Mouse (Mus musculus) cerebral cortex, adult 2 months (tissue): ENCODE data around the gene Gm13285.

Experiments used
- WGBS: fragments of 180-500 bp; shearing (Covaris S2); methylation state at CpG from one replicate; pipeline ENCODE4 v1.1.7; 2018; 5-methylcytosine and 5-hydroxymethylcytosine counted together

Gm13285 gene

DNA sequence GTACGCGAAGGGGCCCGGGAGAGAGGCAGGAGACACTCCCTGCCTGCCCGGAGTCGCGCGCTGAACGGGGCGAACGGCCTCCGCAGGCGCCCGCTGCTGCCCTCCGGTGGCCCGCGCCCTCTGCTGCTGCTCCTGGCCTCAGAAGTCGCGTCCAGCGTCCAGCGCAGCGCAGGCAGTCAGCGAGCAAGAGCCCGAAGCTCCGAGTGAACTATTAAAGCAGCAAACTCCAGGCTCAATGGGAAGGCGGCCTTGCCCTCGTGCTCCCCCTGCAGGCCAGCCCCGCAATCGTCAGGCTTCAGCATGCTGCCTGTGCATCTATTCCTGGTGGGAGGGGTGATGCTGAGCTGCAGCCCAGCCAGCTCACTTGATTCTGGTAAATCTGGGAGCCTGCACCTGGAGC lies 2.4 kb upstream of the Gm13285 start, which contains the start of gene Gm13279:
Gm13279 (plus strand) TSS at position 301 of the 400 bp plus-strand sequence.
- WGBS: no CpG with 5 or more reads among the region's 28 CpGs

- WGBS: no CpG with 5 or more reads among the region's 29 CpGs
These were observed 3.5 kb downstream of the Gm13285 start, which contains the start of gene Gm13287 for GRCm38 (mm10) chr4:88802954-88803353. TSS of gene Gm13287 (plus strand) at chr4:88803254.

DNA sequence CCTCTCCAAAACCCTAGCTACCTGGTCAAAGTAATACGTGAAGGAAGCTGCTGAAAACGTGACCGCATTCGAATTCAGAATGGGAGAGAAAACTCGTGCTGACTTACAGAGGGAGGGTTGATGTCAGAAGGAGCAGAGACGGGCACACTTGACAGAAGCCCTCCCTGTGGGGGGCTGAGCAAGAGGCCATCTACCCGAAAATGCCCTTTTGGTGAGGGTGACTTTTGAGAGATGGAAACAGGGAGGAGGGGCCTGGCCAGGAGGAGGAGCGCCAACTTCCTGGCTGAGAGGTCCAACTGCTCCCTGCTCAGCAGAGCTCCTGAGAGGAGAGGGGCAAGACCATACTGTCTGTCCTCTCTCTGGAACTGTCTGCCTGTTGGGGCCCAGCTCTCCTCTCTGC lies 5.8 kb downstream of the Gm13285 start, which contains the start of gene Gm13288:
Gm13288 (plus strand) TSS at position 301 of the 400 bp plus-strand sequence.
- no CpG with 5 or more reads among the region's 8 CpGs for WGBS

GRCm38 (mm10) chr4:88805761-88806160 lies 6.3 kb downstream of the Gm13285 start:
- 0% methylated on average over 13 of the region's 34 CpGs for WGBS

DNA sequence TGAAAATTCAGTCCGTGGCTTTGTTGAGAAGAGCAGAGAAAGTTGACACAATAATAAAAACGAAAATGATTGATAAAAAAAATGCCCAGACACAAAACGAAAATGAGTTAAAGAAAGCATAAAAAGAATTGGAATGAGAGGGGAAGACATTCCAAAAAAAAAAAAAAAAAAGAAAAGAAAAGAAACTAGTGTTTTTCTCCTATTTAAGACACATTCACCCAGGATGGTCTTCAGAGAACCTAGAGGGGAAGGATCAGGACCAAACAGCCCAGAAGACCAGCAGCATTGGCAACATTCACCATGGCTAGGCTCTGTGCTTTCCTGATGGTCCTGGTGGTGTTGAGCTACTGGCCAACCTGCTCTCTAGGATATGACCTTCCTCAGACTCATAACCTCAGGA lies 16.5 kb downstream of the Gm13285 start, which contains the start of gene Ifna7:
Ifna7 (plus strand) TSS at position 301 of the 400 bp plus-strand sequence.
- WGBS: 64% methylated on average over 3 of the region's 3 CpGs

- 90% methylated on average over 1 of the region's 1 CpGs for WGBS
These were observed 20.2 kb downstream of the Gm13285 start, which contains the start of gene Ifna11 for GRCm38 (mm10) chr4:88819659-88820058. TSS of gene Ifna11 (plus strand) at chr4:88819959.

GRCm38 (mm10) chr4:88822995-88823394 lies 23.5 kb downstream of the Gm13285 start:
- WGBS: 21% methylated on average over 4 of the region's 4 CpGs

DNA sequence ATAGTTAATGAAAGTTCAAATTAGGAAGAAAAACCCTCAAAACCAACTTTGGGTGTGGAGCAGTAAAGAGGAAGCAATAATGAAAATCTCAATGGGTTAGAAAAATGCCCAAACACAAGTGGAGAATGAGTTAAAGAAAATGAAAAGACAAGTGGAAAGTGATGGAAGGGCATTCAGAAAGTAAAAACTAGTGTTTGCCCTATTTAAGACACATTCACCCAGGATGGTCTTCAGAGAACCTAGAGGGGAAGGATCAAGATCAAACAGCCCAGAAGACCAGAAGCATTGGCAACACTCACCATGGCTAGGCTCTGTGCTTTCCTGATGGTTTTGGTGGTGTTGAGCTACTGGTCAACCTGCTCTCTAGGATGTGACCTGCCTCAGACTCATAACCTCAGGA lies 27.7 kb downstream of the Gm13285 start, which contains the start of gene Ifna6:
Ifna6 (plus strand) TSS at position 301 of the 400 bp plus-strand sequence.

DNA sequence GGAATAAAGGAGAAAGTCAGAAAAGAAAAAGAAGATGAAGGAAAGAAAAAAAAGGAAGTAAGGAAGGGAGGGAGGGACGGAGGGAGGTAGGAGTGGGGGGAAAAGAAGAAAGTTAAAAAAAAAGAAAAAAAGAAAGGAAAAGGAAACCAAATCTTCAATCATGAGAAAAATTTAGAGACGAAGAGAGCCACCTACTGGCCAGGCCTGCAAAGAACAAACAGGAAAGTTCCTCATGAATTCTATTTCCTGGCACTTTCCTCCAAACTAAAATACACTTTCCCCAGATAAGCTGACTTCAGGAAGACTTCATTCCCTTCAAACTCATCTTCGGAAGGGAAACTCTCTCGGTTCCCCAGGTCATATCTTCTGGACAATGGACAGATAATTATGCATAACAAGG lies 31.1 kb downstream of the Gm13285 start:
- 21% methylated on average over 4 of the region's 4 CpGs for WGBS

DNA sequence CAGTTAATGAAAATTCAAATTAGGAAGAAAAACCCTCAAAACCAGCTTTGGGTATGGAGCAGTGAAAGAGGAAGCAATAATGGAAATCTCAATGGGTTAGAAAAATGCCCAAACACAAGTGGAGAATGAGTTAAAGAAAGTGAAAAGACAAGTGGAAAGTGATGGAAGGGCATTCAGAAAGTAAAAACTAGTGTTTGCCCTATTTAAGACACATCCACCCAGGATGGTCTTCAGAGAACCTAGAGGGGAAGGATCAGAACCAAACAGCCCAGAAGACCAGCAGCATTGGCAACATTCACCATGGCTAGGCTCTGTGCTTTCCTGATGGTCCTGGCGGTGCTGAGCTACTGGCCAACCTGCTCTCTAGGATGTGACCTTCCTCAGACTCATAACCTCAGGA lies 35.8 kb downstream of the Gm13285 start, which contains the start of gene Ifna5:
Ifna5 (plus strand) TSS at position 301 of the 400 bp plus-strand sequence.
- WGBS: 88% methylated on average over 1 of the region's 1 CpGs

DNA sequence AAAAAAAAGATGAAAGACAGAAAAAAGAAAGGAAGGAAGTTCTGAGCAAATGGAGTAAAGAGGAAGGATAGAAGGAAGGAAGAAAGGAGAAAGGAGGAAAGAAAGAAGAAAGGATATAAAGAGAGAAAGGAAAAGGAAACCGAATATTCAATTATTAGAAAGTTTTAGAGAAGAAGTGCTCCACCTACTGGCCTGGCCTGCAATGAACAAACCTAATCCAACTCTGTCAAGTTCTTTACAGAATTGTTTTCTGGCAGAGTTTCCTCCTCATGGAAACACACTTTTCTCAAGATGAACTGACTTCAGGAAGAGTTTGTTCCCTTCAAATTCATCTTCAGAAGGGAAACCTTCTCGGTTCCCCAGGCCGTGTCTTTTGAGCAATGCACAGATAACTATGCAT lies 39.4 kb downstream of the Gm13285 start:
- WGBS: 38% methylated on average over 3 of the region's 3 CpGs

DNA sequence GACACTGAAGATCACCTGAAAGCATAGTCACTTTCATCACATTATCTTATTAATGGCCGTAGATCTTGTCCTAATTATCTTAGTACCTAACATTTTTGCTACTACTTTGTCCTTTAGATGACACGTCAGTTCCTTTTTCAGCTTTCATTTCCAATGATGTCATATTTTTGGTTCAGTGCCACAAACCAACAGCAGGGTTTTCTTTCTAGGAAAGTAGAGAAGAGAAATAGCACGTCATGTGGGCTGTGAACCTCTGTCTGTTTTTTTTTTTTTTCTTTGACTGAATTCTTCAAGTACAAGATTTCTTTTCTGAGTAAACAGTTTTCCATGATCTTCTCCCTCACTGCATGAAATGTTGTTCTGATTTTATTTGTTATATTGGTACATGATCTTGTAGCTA lies 40.6 kb downstream of the Gm13285 start:
- 65% methylated on average over 3 of the region's 3 CpGs for WGBS

- WGBS: 76% methylated on average over 2 of the region's 2 CpGs
These were observed 42.0 kb downstream of the Gm13285 start, which contains the start of gene Ifna4 for GRCm38 (mm10) chr4:88841438-88841911. TSS of gene Ifna4 (plus strand) at chr4:88841861.

DNA sequence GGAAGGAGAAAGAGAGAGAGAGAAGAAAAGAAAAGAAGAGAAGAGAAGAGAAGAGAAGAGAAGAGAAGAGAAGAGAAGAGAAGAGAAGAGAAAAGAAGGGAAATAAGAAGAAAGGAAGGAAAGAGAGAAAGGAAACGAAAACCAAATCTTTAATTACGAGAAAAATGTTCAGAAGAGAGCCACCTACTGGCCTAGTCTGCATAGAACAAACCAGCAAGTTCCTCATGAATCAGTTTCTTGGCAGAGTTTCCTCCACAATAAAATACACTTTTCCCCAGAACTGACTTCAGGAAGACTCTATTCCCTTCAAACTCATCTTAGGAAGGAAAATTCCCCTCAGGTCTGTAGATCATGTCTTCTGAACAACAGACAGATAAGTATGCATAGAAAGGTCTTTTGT lies 45.9 kb downstream of the Gm13285 start:
- 19% methylated on average over 2 of the region's 2 CpGs for WGBS

DNA sequence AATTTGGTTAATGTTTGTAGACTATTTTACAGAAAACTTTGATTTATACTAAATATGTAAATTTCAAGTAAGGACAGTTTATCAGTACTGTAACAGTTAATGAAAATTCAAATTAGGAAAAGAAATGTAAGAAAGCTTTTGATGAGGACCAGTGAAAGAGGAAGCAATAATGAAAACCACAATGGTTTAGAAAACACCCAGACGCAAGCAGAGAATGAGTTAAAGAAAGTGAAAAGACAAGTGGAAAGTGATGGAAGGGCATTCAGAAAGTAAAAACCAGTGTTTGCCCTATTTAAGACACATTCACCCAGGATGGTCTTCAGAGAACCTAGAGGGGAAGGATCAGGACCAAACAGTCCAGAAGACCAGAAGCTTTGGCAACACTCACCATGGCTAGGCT lies 50.2 kb downstream of the Gm13285 start, which contains the start of gene Ifna1:
Ifna1 (plus strand) TSS at position 390 of the 400 bp plus-strand sequence.
- WGBS: 80% methylated on average over 1 of the region's 1 CpGs
